Comparison of ENCODE assay signal across 20 mouse cellular contexts in the genomic region with DNA sequence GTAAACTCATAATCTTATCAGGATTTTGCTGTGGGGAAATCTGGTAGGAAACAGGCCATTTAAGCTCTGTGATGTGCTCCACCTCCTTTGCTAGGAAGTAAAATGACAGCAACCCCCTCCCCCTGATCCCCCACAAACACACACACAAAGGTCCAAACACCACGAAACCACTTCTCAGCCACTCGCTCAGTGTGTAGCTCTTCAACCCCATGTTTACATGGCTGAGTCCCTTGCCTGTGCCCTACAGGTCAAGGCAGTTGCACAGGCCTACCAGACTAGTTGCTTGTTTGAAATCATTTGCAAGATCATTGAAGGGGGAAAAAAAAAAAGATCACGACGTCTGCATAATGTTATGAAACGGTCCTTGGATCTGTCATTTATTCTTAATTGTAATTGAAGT. TPM values are rescaled to one million over a fixed set of nuclear protein-coding genes. Genes with fewer than 3 reads are reported as not detected.
DNase-seq lines count a peak whose midpoint lies in the region; ATAC-seq lines count a peak whose summit lies in the region.
"Had no signal": no experiment of that assay in that cellular context is flagged by ENCODE, and none has a peak within 500 bp of the region (broad histone marks: within the 10 kb centered on the region; RNA-seq: fewer than 3 reads in every experiment).

No protein-coding gene starts in this region.

- H3K27me3 ChIP-seq in limb, embryonic 11.5 days (ENCODE audit: control insufficient read depth, insufficient read depth, low read length): no peaks in the 10 kb centered on the region
- no peaks in the 10 kb centered on the region for H3K27me3 ChIP-seq in limb, embryonic 10.5 days (ENCODE audit: low read depth, poor library complexity, severe bottlenecking)
- no peaks in the 10 kb centered on the region for H3K27me3 ChIP-seq in midbrain, embryonic 10.5 days (ENCODE audit: low read depth, poor library complexity, severe bottlenecking)
- no peaks in the 10 kb centered on the region for H3K27me3 ChIP-seq in midbrain, embryonic 15.5 days (replicated peaks)
- no peaks in the 10 kb centered on the region for H3K27me3 ChIP-seq in neural tube, embryonic 15.5 days (replicated peaks)
- H3K27me3 ChIP-seq: CH12.LX; embryonic facial prominence, embryonic 15.5 days; heart, embryonic 12.5 days had no signal

- H3K36me3 ChIP-seq in limb, embryonic 11.5 days (ENCODE audit: control insufficient read depth, insufficient read depth, low read length): no peaks in the 10 kb centered on the region
- peaks cover 4% of the 10 kb centered on the region; the same call in 1 of the 2 replicates for H3K36me3 ChIP-seq in limb, embryonic 10.5 days
- H3K36me3 ChIP-seq in midbrain, embryonic 10.5 days: peaks cover 33% of the 10 kb centered on the region
- no peaks in the 10 kb centered on the region for H3K36me3 ChIP-seq in midbrain, embryonic 15.5 days (replicated peaks)
- no peaks in the 10 kb centered on the region for H3K36me3 ChIP-seq in neural tube, embryonic 15.5 days
- H3K36me3 ChIP-seq: embryonic facial prominence, embryonic 15.5 days had no signal

- H3K4me1 ChIP-seq in limb, embryonic 11.5 days (ENCODE audit: control insufficient read depth, insufficient read depth, low read length): peaks cover 2% of the 10 kb centered on the region; the same call in 1 of the 2 replicates
- H3K4me1 ChIP-seq in limb, embryonic 10.5 days: peaks cover 16% of the 10 kb centered on the region
- peaks cover 57% of the 10 kb centered on the region for H3K4me1 ChIP-seq in midbrain, embryonic 10.5 days
- H3K4me1 ChIP-seq in midbrain, embryonic 15.5 days: peaks cover 10% of the 10 kb centered on the region
- peaks cover 17% of the 10 kb centered on the region for H3K4me1 ChIP-seq in neural tube, embryonic 15.5 days

- DNase-seq in heart, adult 11 months: peak; percentile 66
- no peak for DNase-seq in heart, adult 9 months (ENCODE audit: low spot score in 2 of 2)
- DNase-seq in limb, embryonic 11.5 days (ENCODE audit: low spot score): peak; percentile 17
- DNase-seq in limb, embryonic 10.5 days (ENCODE audit: low spot score): no peak
- DNase-seq in midbrain, embryonic 10.5 days (ENCODE audit: low spot score): peak; percentile 8
- DNase-seq: adrenal gland, adult 2 months; adrenal gland, postnatal 25 days; cerebellum, adult 2 months; embryo, embryonic 11 days; gastrocnemius, adult 2 months; gastrocnemius, postnatal 25 days had no signal

- H3K9me3 ChIP-seq in limb, embryonic 11.5 days (ENCODE audit: control insufficient read depth, low read length): no peaks in the 10 kb centered on the region
- no peaks in the 10 kb centered on the region for H3K9me3 ChIP-seq in limb, embryonic 10.5 days (replicated peaks)
- H3K9me3 ChIP-seq in midbrain, embryonic 10.5 days (replicated peaks): no peaks in the 10 kb centered on the region; the same call in 1 of the 2 replicates
- no peaks in the 10 kb centered on the region for H3K9me3 ChIP-seq in midbrain, embryonic 15.5 days
- H3K9me3 ChIP-seq in neural tube, embryonic 15.5 days (replicated peaks): no peaks in the 10 kb centered on the region
- H3K9me3 ChIP-seq: embryonic facial prominence, embryonic 15.5 days had no signal

- H3K4me2 ChIP-seq in limb, embryonic 11.5 days (ENCODE audit: low read depth, severe bottlenecking): no peak overlapping the region
- H3K4me2 ChIP-seq in midbrain, embryonic 15.5 days: no peak overlapping the region
- no peak overlapping the region for H3K4me2 ChIP-seq in neural tube, embryonic 15.5 days
- H3K4me2 ChIP-seq: embryonic facial prominence, embryonic 15.5 days; heart, embryonic 12.5 days; hindbrain, embryonic 14.5 days had no signal

- ATAC-seq in limb, embryonic 11.5 days (ENCODE audit: insufficient number of reproducible peaks, low FRiP score, low TSS enrichment, low read depth): no peak
- ATAC-seq in midbrain, embryonic 15.5 days (replicated peaks): no peak
- no peak for ATAC-seq in neural tube, embryonic 15.5 days (ENCODE audit: low FRiP score)

- H3K27ac ChIP-seq in limb, embryonic 11.5 days (replicated peaks; ENCODE audit: low read depth, low read length): no peak overlapping the region
- H3K27ac ChIP-seq in limb, embryonic 10.5 days: no peak overlapping the region
- H3K27ac ChIP-seq in midbrain, embryonic 10.5 days (replicated peaks): no peak overlapping the region
- no peak overlapping the region for H3K27ac ChIP-seq in midbrain, embryonic 15.5 days
- no peak overlapping the region for H3K27ac ChIP-seq in neural tube, embryonic 15.5 days (replicated peaks)
- H3K27ac ChIP-seq: embryonic facial prominence, embryonic 15.5 days; hindbrain, embryonic 14.5 days had no signal

- no peak overlapping the region for H3K4me3 ChIP-seq in limb, embryonic 11.5 days (ENCODE audit: low read depth, low read length)
- no peak overlapping the region for H3K4me3 ChIP-seq in limb, embryonic 10.5 days
- H3K4me3 ChIP-seq in midbrain, embryonic 10.5 days: no peak overlapping the region
- no peak overlapping the region for H3K4me3 ChIP-seq in midbrain, embryonic 15.5 days
- H3K4me3 ChIP-seq in neural tube, embryonic 15.5 days (replicated peaks): no peak overlapping the region
- H3K4me3 ChIP-seq: embryonic facial prominence, embryonic 15.5 days; erythroblast, embryonic 14.5 days; forebrain, embryonic 10.5 days; gastrocnemius, adult 2 months; heart, embryonic 12.5 days; hindbrain, embryonic 10.5 days had no signal

- H3K9ac ChIP-seq in limb, embryonic 11.5 days (ENCODE audit: low read length): no peak overlapping the region
- H3K9ac ChIP-seq in midbrain, embryonic 15.5 days: no peak overlapping the region
- H3K9ac ChIP-seq in neural tube, embryonic 15.5 days (replicated peaks): no peak overlapping the region
- H3K9ac ChIP-seq: embryonic facial prominence, embryonic 15.5 days; heart, embryonic 12.5 days; hindbrain, embryonic 14.5 days had no signal

- 89% methylated on average over 5 of the region's 5 CpGs for WGBS in limb, embryonic 11.5 days
- WGBS in limb, embryonic 10.5 days: 87% methylated on average over 5 of the region's 5 CpGs
- WGBS in midbrain, embryonic 10.5 days: 81% methylated on average over 5 of the region's 5 CpGs
- 71% methylated on average over 5 of the region's 5 CpGs for WGBS in midbrain, embryonic 15.5 days
- WGBS in neural tube, embryonic 15.5 days: 76% methylated on average over 5 of the region's 5 CpGs

RNA-seq across cellular contexts. Expression of a gene that starts 9.8 kb away (rescaled TPM):
- polyA plus RNA-seq in limb, embryonic 11.5 days (2014; fragmentation: Nextera tagmentation; extraction: Ambion mirVana): 35.7 and 39.2 TPM in 2 replicates
- polyA plus RNA-seq in limb, embryonic 10.5 days (2016; fragmentation: Nextera tagmentation; extraction: Ambion mirVana): 23.9 and 24.2 TPM in 2 replicates
- polyA plus RNA-seq in midbrain, embryonic 10.5 days (2016; fragmentation: Nextera tagmentation; extraction: Ambion mirVana): 47.7 and 49.5 TPM in 2 replicates
- 34.5 and 39.0 TPM in 2 replicates for polyA plus RNA-seq in midbrain, embryonic 15.5 days (2015; fragmentation: Nextera tagmentation; extraction: Ambion mirVana)
- 38.9 and 44.0 TPM in 2 replicates for polyA plus RNA-seq in neural tube, embryonic 15.5 days (2015; fragmentation: Nextera tagmentation; extraction: Ambion mirVana)

Comparison
In these comparisons a context has a peak if more than half of its experiments do, and no peak if none do; other contexts are left out.
1. DNase-seq: peak in heart, adult 11 months (single experiment), limb, embryonic 11.5 days (single experiment) and midbrain, embryonic 10.5 days (single experiment); none in heart, adult 9 months (0 of 2) and limb, embryonic 10.5 days (single experiment).